Mouse (Mus musculus) MEL (cell line): ENCODE results near the gene D430041D05Rik. TPM values are rescaled to one million over a fixed set of nuclear protein-coding genes. Genes with fewer than 3 reads are reported as not detected.

Experiments
- DNase-seq: peaks from one replicate; pipeline ENCODE4 v3.0.0; 2011; ENCODE audit warnings: low read depth, low spot score
- H3K27ac ChIP-seq: 2 replicates; pipeline ENCODE4 v1.5.1; 2012; ENCODE audit warnings: low read depth, mild to moderate bottlenecking, control low read depth, low read length, moderate library complexity; ENCODE audit not compliant: control insufficient read depth
- H3K27me3 ChIP-seq, 2 experiments: fragments of 150-350 bp in 1 of 2; sonication (generic) in 1 of 2; 2 replicates each; pipeline ENCODE4 v1.6.1; 2012; ENCODE audit warnings: low read length in 2 of 2, mild to moderate bottlenecking in 2 of 2, improper control_type of control experiment in 1 of 2, moderate library complexity in 1 of 2; ENCODE audit not compliant: insufficient read depth in 2 of 2, control insufficient read depth in 1 of 2
- H3K36me3 ChIP-seq, 2 experiments: 2 replicates each; pipeline ENCODE4 v1.6.1; 2012 to 2014; ENCODE audit warnings: low read length in 2 of 2, improper control_type of control experiment in 1 of 2, inconsistent platforms in 1 of 2, mild to moderate bottlenecking in 1 of 2; ENCODE audit not compliant: insufficient read depth in 2 of 2, control insufficient read depth in 1 of 2
- H3K4me1 ChIP-seq, 2 experiments: fragments of 150-350 bp in 1 of 2; sonication (generic) in 1 of 2; 2 replicates each; pipeline ENCODE4 v1.6.1; 2012; ENCODE audit warnings: low read length in 2 of 2, improper control_type of control experiment in 1 of 2, mild to moderate bottlenecking in 1 of 2; ENCODE audit not compliant: insufficient read depth in 2 of 2, control insufficient read depth in 1 of 2
- H3K4me3 ChIP-seq, 2 experiments: fragments of 150-350 bp in 1 of 2; sonication (generic) in 1 of 2; 2 replicates each; pipeline ENCODE4 v1.5.1; 2012; ENCODE audit warnings: low read depth in 2 of 2, low read length in 2 of 2, mild to moderate bottlenecking in 2 of 2, moderate library complexity in 2 of 2, control low read depth in 1 of 2, improper control_type of control experiment in 1 of 2; ENCODE audit not compliant: control insufficient read depth in 1 of 2, insufficient read depth in 1 of 2
- H3K79me2 ChIP-seq: 2 replicates; pipeline ENCODE4 v1.6.1; 2012; ENCODE audit warnings: mild to moderate bottlenecking, low read length, moderate library complexity; ENCODE audit not compliant: control insufficient read depth, poor library complexity, insufficient read depth
- H3K9ac ChIP-seq: 2 replicates; pipeline ENCODE4 v1.6.1; 2012; ENCODE audit warnings: low read depth, mild to moderate bottlenecking, control low read depth, low read length, moderate library complexity; ENCODE audit not compliant: control insufficient read depth, poor library complexity, severe bottlenecking
- H3K9me3 ChIP-seq: fragments of 150-350 bp; sonication (generic); replicated peaks from 2 replicates; pipeline ENCODE4 v1.6.1; 2012; ENCODE audit warnings: mild to moderate bottlenecking, low read length, improper control_type of control experiment, moderate library complexity; ENCODE audit not compliant: insufficient read depth
- BHLHE40 ChIP-seq: IDR thresholded peaks from 2 replicates; pipeline ENCODE4 v1.6.1; 2012; ENCODE audit warnings: low read depth, mild to moderate bottlenecking, inconsistent platforms, low read length, improper control_type of control experiment, borderline replicate concordance
- CHD1 ChIP-seq: IDR thresholded peaks from 2 replicates; pipeline ENCODE4 v1.6.1; 2012; ENCODE audit warnings: low read depth, mild to moderate bottlenecking, inconsistent platforms, low read length, improper control_type of control experiment
- CHD2 ChIP-seq: IDR thresholded peaks from 2 replicates; pipeline ENCODE4 v1.6.1; 2011; ENCODE audit warnings: low read length, improper control_type of control experiment
- CTCF ChIP-seq, 3 experiments: IDR thresholded peaks in 2 of 3; conservative IDR thresholded peaks in 1 of 3; 2 replicates each; pipeline ENCODE4 v1.5.1; 2011 to 2012; ENCODE audit warnings: low read length in 3 of 3, low read depth in 2 of 3, mild to moderate bottlenecking in 2 of 3, improper control_type of control experiment in 1 of 3, inconsistent platforms in 1 of 3, mixed read lengths in 1 of 3, moderate library complexity in 1 of 3; ENCODE audit not compliant: control insufficient read depth in 1 of 3, insufficient read depth in 1 of 3, poor library complexity in 1 of 3, severe bottlenecking in 1 of 3
- E2F4 ChIP-seq: IDR thresholded peaks from 2 replicates; pipeline ENCODE4 v1.6.1; 2011; ENCODE audit warnings: low read depth, low read length, improper control_type of control experiment, borderline replicate concordance
- ELF1 ChIP-seq: IDR thresholded peaks from 2 replicates; pipeline ENCODE4 v1.6.1; 2014; ENCODE audit warnings: low read depth, mild to moderate bottlenecking, inconsistent platforms, low read length, improper control_type of control experiment, moderate library complexity
- EP300 ChIP-seq, 2 experiments: IDR thresholded peaks; 2 replicates each; pipeline ENCODE4 v1.6.1; 2011; ENCODE audit warnings: improper control_type of control experiment in 2 of 2, low read length in 2 of 2, low read depth in 1 of 2, mild to moderate bottlenecking in 1 of 2
- ETS1 ChIP-seq: IDR thresholded peaks from 2 replicates; pipeline ENCODE4 v1.6.1; 2012; ENCODE audit warnings: low read depth, mild to moderate bottlenecking, inconsistent platforms, low read length, improper control_type of control experiment, moderate library complexity
- GABPA ChIP-seq: IDR thresholded peaks from 2 replicates; pipeline ENCODE4 v1.6.1; 2012; ENCODE audit warnings: low read depth, mild to moderate bottlenecking, inconsistent platforms, low read length, improper control_type of control experiment, moderate library complexity
- GATA1 ChIP-seq: IDR thresholded peaks from 2 replicates; pipeline ENCODE4 v1.6.1; 2011; ENCODE audit warnings: low read depth, low read length, improper control_type of control experiment
- MEF2A ChIP-seq: IDR thresholded peaks from 2 replicates; pipeline ENCODE4 v1.6.1; 2014; ENCODE audit warnings: low read depth, mild to moderate bottlenecking, inconsistent platforms, low read length, improper control_type of control experiment; ENCODE audit not compliant: poor library complexity, insufficient replicate concordance, severe bottlenecking; ENCODE audit errors: extremely low read depth
- MYB ChIP-seq: IDR thresholded peaks from 2 replicates; pipeline ENCODE4 v1.6.1; 2011; ENCODE audit warnings: mild to moderate bottlenecking, low read depth, low read length, improper control_type of control experiment
- MYC ChIP-seq: IDR thresholded peaks from 2 replicates; pipeline ENCODE4 v1.6.1; 2011; ENCODE audit warnings: low read depth, mild to moderate bottlenecking, low read length, improper control_type of control experiment, moderate library complexity
- NRF1 ChIP-seq: IDR thresholded peaks from 2 replicates; pipeline ENCODE4 v1.6.1; 2014; ENCODE audit warnings: low read depth, mild to moderate bottlenecking, inconsistent platforms, low read length, improper control_type of control experiment, moderate library complexity; ENCODE audit not compliant: poor library complexity, insufficient read depth, severe bottlenecking
- POLR2A ChIP-seq, 2 experiments: IDR thresholded peaks; 2 replicates each; pipeline ENCODE4 v1.6.1; 2011 to 2012; ENCODE audit warnings: low read length in 2 of 2, mild to moderate bottlenecking in 2 of 2, control low read depth in 1 of 2, improper control_type of control experiment in 1 of 2, low read depth in 1 of 2, moderate library complexity in 1 of 2; ENCODE audit not compliant: control insufficient read depth in 1 of 2, insufficient read depth in 1 of 2, poor library complexity in 1 of 2
- POLR2AphosphoS2 ChIP-seq: IDR thresholded peaks from 2 replicates; pipeline ENCODE4 v1.6.1; 2011; ENCODE audit warnings: low read length, improper control_type of control experiment
- POLR2AphosphoS5 ChIP-seq: IDR thresholded peaks from 2 replicates; pipeline ENCODE4 v1.6.1; 2012; ENCODE audit warnings: low read depth, borderline replicate concordance, mild to moderate bottlenecking, inconsistent platforms, low read length, moderate library complexity, mixed read lengths
- RAD21 ChIP-seq: IDR thresholded peaks from 2 replicates; pipeline ENCODE4 v1.6.1; 2011; ENCODE audit warnings: mild to moderate bottlenecking, low read depth, low read length, improper control_type of control experiment
- SMC3 ChIP-seq: IDR thresholded peaks from 2 replicates; pipeline ENCODE4 v1.6.1; 2011; ENCODE audit warnings: low read depth, low read length, improper control_type of control experiment
- TAL1 ChIP-seq: IDR thresholded peaks from 2 replicates; pipeline ENCODE4 v1.6.1; 2012; ENCODE audit warnings: mild to moderate bottlenecking, inconsistent platforms, low read length, moderate library complexity, mixed read lengths
- TBP ChIP-seq: IDR thresholded peaks from 2 replicates; pipeline ENCODE4 v1.8.0; 2011; ENCODE audit warnings: low read depth, low read length, improper control_type of control experiment
- TCF12 ChIP-seq: IDR thresholded peaks from 2 replicates; pipeline ENCODE4 v1.6.1; 2014; ENCODE audit warnings: low read depth, mild to moderate bottlenecking, inconsistent platforms, low read length, improper control_type of control experiment, moderate library complexity
- UBTF ChIP-seq: IDR thresholded peaks from 2 replicates; pipeline ENCODE4 v1.6.1; 2012; ENCODE audit warnings: low read depth, mild to moderate bottlenecking, inconsistent platforms, low read length, improper control_type of control experiment, moderate library complexity, borderline replicate concordance; ENCODE audit not compliant: insufficient read depth
- ZNF384 ChIP-seq: IDR thresholded peaks from 2 replicates; pipeline ENCODE4 v1.6.1; 2012; ENCODE audit warnings: low read depth, mild to moderate bottlenecking, inconsistent platforms, low read length, improper control_type of control experiment
- polyA plus RNA-seq, 2 experiments: library from polyadenylated mRNA; stranded (reverse) in 1 of 2; unstranded in 1 of 2; fragments of >175 nt in 1 of 2; fragments of >200 nt in 1 of 2; gene quantifications; 2 replicates each; pipeline versions ENCODE4 v1.2.1 to v1.2.4; 2012; ENCODE audit warnings: low replicate concordance in 2 of 2, low read depth in 1 of 2; ENCODE audit not compliant: insufficient read length in 2 of 2, insufficient read depth in 1 of 2, missing spikeins in 1 of 2
- total RNA-seq: library from RNA; depleted of rRNA; stranded (reverse); fragments of 300-350 nt; gene quantifications from 2 replicates; pipeline ENCODE4 v1.2.3, GENCODE M21; 2012

D430041D05Rik gene
- total and polyA plus RNA-seq, 3 experiments = 0.46 to 1.1 TPM; not detected in 1

DNA sequence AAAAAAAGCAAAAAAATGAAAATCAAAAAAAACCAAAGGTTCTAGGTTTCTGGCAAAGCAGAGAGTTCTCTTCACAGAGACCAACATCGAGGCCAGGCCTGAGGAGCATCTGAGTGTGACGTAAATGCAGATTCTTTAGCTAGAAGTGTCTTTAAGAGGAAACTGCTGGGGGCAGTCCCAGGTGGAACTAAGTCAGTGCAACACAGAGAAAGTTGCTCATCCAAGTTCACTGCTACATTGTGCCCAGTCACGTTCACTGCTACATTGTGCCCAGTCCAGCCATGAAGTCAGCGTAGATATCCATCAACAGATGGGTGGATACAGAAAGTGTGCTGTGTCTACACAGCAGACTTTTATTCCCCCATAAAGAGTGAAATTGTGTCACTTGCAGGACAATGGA lies 27.2 kb downstream of the D430041D05Rik start:
- H3K27me3 ChIP-seq = peaks cover 5 to 10% of the 10 kb centered on the region in 2 experiments
- no peak overlapping the region for H3K27ac ChIP-seq
- no peaks in the 10 kb centered on the region for H3K4me1 ChIP-seq
- no peaks in the 10 kb centered on the region for H3K79me2 ChIP-seq
- no peaks in the 10 kb centered on the region for H3K9me3 ChIP-seq
- no peaks in the 10 kb centered on the region for H3K36me3 ChIP-seq
- TF ChIP-seq TCF12 (no peak), GABPA (no peak), GATA1 (no peak), EP300 (IDR thresholded peaks at IDR 0.05; ENCODE audit: low read depth in 1 of 2, low read length in 2 of 2) (no peak), CTCF (IDR thresholded peaks at IDR 0.05 in 2 of 3, conservative IDR thresholded peaks at IDR 0.05 in 1 of 3; ENCODE audit: control insufficient read depth in 1 of 3, insufficient read depth in 1 of 3, low read depth in 2 of 3, low read length in 3 of 3, poor library complexity in 1 of 3, severe bottlenecking in 1 of 3) (no peak), SMC3 (no peak), TAL1 (no peak), ZNF384 (no peak), RAD21 (no peak), POLR2A (IDR thresholded peaks at IDR 0.05; ENCODE audit: control insufficient read depth in 1 of 2, insufficient read depth in 1 of 2, low read depth in 1 of 2, low read length in 2 of 2, poor library complexity in 1 of 2) (no peak), E2F4 (no peak), CHD1 (no peak), TBP (no peak), ETS1 (no peak), NRF1 (no peak), POLR2AphosphoS2 (no peak), POLR2AphosphoS5 (no peak)
- DNase-seq = no peak
- no peak overlapping the region for H3K9ac ChIP-seq
- no peak overlapping the region for H3K4me3 ChIP-seq

DNA sequence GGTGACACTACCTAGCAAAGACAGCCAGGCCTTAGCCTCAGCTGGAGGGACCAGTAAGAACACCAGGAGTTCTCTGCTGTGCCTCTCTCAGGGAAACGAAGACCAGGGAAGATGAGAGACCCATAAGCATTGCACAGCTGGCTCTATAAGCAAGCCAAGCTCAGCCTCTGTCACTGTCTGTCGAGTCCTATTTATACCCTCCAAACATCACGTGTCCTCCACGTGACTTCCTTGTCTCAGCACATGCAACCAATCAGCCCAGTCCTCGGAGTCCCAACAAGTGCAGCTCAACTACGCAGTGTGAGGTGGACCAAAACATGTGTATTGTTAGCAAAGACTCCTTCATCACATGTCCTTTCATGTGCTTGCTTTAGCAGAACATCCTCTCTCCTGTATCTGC lies 28.0 kb downstream of the D430041D05Rik start:
- H3K36me3 ChIP-seq = no peaks in the 10 kb centered on the region
- H3K9me3 ChIP-seq = no peaks in the 10 kb centered on the region
- no peak overlapping the region for H3K27ac ChIP-seq
- H3K79me2 ChIP-seq = no peaks in the 10 kb centered on the region
- H3K4me3 ChIP-seq = no peak overlapping the region
- TF ChIP-seq POLR2AphosphoS5 (no peak), MYC (no peak), TCF12 (no peak), NRF1 (no peak), MEF2A (no peak), MYB (no peak), CHD1 (no peak), ELF1 (no peak), ZNF384 (no peak), CHD2 (no peak), CTCF (IDR thresholded peaks at IDR 0.05 in 2 of 3, conservative IDR thresholded peaks at IDR 0.05 in 1 of 3; ENCODE audit: control insufficient read depth in 1 of 3, insufficient read depth in 1 of 3, low read depth in 2 of 3, low read length in 3 of 3, poor library complexity in 1 of 3, severe bottlenecking in 1 of 3) (no peak), UBTF (no peak), BHLHE40 (no peak)
- no peak overlapping the region for H3K9ac ChIP-seq
- no peak for DNase-seq
- H3K4me1 ChIP-seq = no peaks in the 10 kb centered on the region
- peaks cover 5 to 10% of the 10 kb centered on the region in 2 experiments for H3K27me3 ChIP-seq
